Mouse (Mus musculus): ENCODE measurements around the gene Zbtb33.

DNA sequence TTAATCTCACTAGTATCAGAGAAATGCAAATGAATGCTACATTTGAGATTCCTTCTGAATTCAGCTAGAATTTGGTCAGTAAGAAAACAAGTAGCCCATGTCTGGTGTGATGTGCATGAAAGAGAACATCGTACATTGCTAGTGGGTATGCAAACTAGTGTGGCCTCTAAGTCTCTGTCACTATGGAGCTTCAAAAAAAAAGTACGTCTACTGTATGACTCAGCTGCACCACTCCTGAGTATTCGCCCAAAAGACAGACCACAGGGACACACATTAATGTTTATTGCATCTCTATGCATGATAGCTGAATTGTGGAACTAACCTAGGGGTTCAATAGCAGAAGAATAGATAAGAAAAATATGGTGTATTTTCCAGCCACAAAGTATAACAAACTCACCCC is 24.3 kb upstream of the Zbtb33 start:
- TF ChIP-seq CTCF (IDR thresholded peaks at IDR 0.05; ENCODE audit: low read depth) (no peak), EP300 (IDR thresholded peaks at IDR 0.05; ENCODE audit: low read depth) (no peak)
